Mouse (Mus musculus) urinary bladder, postnatal 36 days (tissue): ENCODE measurements around the gene Mapkbp1.

Experiments
- DNase-seq, 2 experiments: peaks; one replicate each; pipeline ENCODE4 v3.0.0; 2022; ENCODE audit warnings: low spot score in 2 of 2, mixed read lengths in 1 of 2

Mapkbp1 gene

DNA sequence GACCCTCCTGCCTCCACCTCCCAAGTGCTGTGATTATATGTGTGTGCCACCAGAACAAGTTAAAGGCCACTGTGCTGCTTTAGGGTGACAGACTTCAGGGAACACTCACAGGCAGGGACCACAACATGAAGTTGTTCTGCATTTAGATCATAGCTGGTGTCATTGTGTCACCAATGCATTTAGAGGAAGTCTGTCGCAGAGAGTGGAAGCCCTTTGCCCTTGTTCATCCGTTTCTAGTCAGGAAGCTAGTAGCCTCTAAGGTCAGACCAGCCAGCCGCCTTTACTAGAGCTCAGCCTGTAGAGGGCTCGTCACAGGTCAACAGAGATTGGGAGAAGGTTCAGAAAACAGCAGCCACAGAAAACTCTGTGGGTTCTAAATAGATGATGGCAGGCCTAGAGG is 36.2 kb downstream of the Mapkbp1 start:
- no peak for DNase-seq

DNA sequence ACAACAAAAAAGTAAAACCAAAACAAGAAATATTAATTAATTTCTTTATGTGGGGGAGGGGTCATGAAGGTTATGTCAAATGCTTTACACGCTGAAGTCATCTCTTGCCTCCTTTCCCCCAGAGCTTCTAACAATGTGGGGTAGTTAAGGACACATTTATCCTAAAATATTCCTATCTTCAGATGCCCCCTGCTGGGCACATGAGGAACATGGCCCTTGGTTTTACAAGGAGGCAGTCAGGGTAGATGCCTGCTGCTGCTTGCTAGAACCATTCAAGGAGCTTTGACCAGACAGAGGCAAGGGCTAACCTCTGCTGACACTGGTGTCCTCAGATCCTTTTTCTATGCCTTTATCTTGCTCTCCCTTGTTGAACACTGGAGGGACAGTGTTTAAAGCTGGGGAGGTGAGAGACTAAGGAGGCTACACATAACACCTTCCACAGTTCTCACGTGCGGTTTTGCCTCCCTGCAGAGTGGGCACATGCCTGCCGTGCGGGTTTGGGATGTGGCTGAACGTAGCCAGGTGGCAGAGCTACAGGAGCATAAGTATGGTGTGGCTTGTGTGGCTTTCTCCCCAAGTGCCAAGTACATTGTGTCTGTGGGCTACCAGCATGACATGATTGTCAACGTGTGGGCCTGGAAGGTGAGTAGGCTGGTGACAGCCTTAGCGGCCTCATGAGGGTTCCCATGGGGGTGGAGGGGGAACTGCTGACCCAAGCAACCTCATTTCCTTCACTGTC is 39.1 kb downstream of the Mapkbp1 start:
- peak; percentile 29 to 59 for DNase-seq

DNA sequence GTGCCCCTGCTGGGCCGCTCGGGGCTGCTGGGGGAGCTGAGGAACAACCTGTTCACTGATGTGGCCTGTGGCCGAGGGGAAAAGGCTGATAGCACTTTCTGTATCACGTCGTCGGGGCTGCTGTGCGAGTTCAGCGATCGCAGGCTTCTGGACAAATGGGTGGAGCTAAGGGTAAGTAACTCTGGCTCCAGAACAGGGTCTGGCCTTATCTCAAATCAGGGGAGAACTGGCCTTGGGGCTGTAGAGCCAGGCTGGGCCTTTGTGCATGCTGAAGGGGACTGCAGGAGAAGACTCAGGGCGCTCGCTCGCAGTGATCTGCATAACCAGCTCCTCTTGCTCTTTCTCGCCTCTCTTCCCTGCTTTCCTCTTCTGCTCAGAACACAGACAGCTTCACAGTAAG is 40.4 kb downstream of the Mapkbp1 start:
- DNase-seq: no peak

DNA sequence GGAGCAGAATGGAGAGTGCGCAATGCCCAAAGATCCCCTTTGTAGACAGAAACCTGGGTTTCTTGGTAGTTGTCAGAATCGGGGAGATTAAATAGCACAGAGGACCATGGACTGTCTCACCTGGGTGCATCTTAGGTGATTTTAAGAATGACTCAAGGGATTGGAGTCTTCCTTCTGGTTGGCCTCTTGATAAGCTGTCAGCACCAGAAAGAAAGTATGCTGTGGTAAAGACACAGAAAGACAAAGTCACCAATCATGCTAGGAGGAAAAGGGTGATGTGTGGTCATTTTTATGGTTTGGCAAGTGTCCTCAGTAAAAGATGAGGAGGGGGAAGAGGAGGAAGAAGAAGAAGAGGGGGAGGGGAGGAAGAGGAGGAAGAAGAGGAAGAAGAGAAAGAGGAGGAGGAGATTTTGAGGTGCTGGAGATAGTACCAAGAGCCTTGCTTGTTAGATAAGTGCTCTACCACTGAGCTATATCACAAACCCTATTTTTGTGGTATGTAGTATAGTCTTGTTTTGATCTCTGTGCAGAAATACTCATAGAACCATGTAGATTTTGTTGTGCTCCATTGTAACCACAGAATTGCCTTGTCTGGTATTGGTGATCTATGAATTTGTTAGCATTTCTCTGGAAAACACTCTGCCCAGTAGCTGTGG is 41.5 kb downstream of the Mapkbp1 start:
- DNase-seq: no peak

DNA sequence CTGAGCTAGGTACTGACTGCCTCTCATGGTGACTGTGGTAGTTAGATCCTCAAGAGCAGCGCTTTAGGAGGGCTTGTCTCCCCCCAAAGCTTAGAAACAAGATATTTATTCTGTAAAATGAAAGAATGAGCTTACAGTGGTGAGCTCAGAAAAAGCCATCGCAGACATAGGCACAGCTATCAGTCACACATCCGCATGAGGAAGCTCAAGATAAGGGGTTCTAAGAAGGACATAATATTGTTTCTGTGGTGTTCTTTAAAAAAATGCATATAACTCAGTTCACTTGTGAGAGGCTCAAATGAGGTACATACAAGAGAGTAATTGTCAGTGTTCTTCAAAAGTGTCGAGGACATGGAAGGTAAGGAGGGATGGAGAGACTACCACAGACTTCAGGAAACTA is 43.4 kb downstream of the Mapkbp1 start:
- DNase-seq: no peak

DNA sequence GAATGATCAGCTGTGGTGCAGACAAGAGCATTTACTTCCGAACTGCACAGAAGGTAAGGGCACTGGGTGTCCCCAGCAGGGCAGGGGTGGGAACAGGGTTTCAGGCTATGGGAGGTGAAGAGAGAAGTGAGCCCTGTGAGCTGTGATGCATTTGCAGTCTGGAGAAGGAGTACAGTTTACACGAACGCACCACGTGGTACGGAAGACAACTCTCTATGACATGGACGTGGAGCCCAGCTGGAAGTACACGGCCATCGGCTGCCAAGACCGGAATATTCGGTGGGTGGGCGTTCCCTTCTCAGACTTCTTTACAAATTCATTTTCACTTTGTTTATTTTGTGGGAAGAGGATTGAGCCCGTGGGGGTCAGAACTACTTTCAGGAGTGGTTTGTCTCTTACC is 45.1 kb downstream of the Mapkbp1 start:
- no peak for DNase-seq

DNA sequence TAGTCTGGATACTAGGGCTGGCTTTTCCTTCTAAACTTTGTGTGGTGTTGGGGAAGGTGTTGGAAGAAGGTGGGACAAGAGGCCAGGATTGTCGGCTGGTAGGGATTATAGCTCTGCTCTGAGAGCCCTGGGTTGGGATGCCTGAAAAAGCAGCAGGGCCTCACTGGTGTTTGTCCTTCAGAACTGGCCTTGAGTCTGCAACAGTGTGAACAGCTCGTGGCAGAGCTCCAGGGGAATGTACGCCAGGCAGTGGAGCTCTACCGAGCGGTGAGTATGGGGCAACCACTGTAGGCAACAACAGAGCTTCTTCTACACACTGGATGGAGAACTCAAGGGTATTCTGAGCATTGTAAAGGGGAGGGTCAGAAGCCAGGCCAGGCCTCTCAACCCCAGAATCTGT is 51.8 kb downstream of the Mapkbp1 start:
- DNase-seq: peak in 1 of 2 experiments; percentile 38

DNA sequence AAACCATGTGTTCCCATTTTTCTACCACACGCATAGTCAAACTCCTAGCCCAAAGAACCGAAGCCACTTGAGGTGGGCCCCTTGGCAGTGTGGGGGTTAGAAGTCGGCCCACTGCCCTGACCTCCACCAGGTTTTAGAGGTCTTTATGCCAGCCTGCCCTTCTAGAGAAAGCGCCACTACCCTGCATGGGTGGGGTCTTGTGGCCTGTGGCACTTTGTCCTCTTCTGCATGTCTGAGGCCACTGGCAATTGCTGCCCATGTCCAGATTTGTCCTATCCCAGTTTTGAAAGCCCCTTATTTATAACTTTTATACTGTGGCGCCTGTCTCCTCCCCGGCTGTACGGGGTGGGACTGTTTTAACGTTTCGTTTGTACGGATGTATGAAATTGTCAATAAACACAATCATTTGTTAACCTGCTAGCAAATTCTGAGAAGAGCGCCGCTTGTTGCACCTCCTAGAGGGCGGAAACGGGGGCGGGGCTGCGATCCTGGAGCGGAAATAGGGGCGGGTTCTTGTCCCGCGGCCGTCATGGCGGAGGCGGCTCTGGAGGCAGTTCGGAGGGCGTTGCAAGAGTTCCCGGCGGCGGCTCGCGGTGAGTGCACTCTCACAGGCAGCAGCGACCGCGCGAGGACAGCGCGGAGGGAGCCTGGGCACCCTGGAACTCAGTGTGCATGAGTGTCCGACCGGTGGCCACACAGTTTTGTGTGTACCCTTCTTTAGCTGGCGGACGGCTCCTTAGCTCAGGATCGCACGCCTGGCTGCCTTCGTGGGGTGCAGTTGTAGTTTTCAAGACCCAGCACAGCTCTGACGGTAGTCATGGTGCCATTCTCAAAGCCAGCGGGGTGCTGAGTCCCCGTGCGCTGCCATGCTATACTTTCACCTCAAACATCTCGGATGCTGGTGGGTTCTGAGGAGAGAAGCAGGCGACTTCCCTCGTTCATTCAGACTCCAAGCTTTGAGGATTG is 54.8 kb downstream of the Mapkbp1 start, which contains the start of the genes Jmjd7 and Gm28042:
Jmjd7 (plus strand) TSS at position 500 of the 966 bp plus-strand sequence.
Gm28042 (plus strand) TSS at position 510 of the 966 bp plus-strand sequence.
- peak; percentile 90 to 94 for DNase-seq

DNA sequence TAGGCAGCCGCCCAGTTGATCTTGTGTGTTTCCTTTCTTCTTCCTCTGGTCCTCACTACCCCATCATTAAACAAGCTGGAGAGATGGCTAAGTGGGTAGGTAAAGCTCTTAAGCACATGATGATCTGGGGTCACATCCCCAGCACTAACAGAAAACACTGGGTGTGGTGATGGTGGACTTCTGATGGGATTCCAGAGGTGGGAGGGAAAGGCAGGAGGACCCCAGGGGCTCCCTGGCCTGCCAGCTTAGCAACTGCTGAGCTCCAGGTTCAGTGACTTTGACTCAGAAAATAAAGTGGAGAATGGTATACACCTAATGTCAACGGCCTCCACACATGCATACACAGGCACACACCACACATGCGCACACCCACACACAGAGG is 55.4 kb downstream of the Mapkbp1 start:
- DNase-seq: no peak

DNA sequence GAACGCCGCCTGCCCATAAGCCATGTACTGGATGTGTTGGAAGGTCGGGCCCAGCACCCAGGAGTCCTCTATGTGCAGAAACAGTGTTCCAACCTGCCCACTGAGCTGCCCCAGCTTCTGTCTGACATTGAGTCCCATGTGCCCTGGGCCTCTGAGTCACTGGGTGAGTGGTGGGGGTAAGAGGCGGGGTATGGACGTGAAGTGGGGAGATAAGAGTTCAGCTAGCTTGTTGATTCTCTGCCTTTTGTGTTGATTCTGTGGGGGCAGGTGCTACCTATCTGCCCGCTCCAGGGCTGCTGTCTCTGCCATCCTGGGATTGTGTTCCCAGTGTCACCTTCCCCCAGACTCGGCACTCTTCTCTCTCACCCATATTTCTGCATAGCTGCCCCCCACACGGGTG is 57.9 kb downstream of the Mapkbp1 start:
- no peak for DNase-seq

DNA sequence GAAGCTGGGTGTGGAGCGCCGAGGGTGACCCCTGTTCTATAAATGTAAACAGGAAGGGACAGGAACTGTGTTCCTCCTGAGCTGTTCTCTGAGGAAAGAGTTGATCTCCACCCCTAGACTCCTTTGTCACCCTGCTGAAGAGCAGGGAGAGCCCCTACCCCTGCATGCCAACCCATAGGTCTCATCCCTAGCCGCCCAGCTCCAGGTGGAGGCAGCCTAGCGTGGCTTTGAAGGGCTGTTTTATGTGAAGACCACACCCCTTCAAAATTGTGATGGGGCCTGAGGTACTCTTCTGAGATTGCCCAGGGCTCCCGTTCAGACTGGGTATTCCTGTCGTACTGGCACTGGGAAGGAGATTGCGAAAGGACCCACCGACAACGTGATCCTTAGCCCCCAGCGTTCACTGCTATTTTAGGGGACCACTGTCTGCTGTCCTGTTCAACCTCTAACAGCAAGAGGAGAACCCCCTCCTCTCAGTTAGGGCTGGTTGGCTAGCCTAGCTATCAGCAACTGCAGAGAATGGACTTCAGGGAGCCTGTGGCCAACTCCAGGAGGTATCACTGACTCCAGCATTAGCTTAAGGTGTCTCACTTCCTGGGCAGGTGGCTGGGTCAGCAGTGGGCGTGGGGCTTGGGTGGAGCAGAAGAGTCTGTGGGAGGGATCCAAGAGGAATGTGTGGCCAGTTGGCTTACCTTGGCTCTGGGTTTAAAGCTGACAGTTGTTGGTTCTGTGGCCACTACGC is 60.4 kb downstream of the Mapkbp1 start, which contains the start of gene Pla2g4b:
Pla2g4b (plus strand) TSS at position 692 of the 742 bp plus-strand sequence.
- DNase-seq: no peak

DNA sequence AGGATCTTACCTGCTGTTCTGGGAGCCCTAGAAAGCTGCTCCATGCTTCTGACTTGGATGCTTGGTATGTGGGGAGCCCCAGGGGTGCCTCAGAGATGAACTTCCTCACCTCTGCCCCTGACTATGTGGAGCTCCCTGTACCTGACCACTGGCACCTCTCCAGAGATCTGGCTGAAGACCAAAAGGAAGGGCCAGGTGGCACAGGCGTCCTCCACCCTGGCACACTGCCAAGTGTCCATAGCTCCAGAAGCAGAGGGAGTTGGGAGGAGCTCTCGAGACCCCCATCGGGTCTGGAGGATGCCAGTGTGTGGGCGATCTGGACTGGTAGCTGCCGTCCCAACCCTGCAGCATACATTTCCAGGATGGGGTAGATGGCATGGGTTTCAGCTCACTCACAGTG is 61.2 kb downstream of the Mapkbp1 start:
- DNase-seq: no peak

DNA sequence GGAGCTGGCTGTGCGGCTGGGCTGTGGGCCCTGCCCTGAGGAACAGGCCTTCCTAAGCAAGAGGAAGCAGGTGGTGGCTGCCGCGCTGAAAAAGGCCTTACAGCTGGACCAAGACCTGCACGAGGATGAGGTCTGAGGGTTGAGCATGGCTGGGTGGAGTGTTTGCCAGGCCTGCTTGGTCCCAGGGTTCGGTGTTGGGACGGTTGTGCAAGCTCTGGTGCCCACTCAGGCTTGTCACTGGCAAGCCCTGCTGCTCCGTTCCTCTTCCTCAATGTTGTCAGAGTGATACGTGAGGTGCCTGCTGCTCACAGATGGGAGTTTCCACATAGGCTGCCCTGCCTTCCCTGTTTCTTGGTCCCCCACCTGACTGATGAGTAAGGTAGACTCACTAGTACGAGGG is 65.2 kb downstream of the Mapkbp1 start:
- no peak for DNase-seq

DNA sequence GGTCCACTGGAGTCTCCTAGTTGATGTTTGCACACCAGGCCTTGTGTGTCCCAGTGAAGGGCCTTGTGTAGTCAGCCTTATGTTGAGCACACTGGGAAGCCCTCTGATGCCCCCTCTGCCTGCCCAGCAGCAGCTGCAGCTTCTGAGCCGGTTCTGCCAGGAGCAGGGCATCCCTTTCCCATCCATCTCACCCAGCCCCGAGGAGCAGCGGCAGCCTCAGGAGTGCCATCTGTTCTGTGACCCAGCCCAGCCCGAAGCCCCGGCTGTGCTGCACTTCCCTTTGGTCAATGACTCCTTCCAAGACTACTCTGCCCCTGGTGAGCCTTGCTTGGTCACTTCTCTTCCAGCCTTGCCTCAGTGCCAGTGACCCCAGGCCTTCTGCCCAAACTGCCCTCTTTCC is 68.5 kb downstream of the Mapkbp1 start:
- no peak for DNase-seq

DNA sequence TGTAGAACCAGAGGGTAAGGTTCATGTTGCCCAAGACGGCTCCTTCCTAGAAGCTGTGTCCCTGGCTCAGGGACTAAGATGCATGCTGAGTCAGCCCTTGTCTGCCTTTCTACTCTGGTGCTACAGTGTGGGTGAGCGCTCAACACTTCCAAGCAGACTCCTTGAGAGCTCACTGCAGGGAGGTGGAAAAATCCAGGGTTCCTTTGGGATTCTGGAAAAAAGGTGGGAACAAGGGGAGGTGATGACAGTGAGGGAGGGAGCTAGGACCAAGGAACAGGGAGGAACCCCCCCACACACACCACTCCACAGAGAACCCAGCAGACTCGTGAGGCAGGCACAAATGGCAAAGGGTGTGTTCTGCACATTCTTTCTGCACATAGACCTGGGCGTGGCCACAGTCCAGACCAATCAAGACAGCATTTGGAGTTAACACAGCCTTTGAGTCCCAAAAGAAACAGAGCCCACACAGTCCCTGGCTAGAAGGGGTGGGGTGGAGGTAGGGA is 71.7 kb downstream of the Mapkbp1 start:
- peak in 1 of 2 experiments; percentile 26 for DNase-seq

DNA sequence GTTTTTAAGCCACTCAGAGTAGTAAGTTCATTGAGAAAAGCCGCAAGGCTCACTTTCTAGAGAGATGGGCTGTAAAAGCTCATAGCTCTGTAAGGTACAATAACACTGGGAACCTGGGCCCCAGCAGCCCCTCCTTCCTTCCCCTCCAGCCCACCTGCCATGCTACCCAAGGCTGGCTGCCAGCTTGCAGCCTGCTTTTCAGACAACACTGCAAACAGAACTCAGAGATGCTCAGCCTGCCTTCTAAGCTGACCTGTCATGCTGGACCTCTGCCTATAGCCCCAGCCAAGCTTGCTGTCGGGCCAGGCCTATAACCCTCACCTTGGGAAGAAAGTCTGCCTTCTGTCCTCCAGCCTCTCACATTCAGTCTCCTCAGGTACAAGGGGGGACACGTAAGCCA is 72.2 kb downstream of the Mapkbp1 start:
- DNase-seq: no peak

DNA sequence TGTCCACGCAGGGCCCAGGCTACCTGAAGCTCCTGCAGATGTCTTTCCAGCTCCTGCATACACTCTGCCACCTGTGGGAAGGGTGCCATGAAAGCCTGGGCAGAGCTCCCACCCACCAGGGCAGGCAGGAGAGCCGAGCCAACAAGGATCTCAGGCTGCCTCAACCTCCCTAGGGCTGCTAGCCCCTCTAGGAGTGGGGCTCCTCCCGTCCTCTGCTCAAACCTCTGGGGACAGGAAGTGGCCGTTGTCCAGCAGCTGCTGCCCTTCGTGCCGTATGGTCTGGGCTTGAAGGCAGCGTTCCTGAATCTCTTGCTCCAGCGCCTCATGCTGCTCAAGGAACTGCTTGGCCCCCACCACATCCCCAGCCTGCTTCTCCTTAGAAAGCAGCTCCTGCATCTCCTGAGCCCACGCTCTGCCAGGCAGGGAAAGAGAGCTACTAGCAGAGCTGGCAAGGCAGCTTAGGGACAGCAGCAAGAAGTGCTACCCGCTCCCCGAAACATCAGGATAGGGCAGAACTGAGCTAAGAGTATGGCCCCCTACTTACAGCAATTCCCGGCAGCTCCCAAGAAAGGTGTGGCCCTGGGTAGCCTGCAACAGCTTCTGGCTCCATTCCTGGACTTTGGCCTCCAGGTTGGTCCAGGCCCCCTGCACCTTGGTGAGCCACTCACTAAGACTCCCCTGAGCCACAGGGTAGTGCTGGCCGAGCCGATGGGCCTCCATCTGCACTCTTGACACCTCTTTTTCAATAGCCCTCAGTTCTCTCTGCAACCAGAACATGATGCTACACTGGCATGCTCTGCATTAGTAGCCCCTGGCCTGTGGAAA is 74.2 kb downstream of the Mapkbp1 start:
- no peak for DNase-seq

DNA sequence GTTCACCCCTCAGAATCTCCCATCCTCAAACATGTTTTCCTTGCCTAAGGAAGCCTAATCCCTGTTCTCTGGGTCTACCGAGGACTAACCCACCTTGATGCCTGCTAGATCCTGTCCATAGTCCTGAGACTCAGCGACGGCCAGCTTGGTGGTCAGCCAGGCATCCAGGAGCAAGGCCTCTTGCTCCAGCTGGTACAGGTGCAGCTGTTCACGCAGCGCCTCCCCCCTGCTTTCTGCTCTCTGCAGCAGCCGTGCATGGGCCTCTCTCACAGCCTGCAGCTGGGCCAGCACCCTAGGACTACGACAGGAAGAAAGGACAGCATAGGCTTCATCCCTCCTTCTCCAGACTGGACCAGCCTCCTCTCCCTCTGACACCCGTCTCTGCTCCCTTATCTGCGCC is 75.7 kb downstream of the Mapkbp1 start:
- DNase-seq: no peak

DNA sequence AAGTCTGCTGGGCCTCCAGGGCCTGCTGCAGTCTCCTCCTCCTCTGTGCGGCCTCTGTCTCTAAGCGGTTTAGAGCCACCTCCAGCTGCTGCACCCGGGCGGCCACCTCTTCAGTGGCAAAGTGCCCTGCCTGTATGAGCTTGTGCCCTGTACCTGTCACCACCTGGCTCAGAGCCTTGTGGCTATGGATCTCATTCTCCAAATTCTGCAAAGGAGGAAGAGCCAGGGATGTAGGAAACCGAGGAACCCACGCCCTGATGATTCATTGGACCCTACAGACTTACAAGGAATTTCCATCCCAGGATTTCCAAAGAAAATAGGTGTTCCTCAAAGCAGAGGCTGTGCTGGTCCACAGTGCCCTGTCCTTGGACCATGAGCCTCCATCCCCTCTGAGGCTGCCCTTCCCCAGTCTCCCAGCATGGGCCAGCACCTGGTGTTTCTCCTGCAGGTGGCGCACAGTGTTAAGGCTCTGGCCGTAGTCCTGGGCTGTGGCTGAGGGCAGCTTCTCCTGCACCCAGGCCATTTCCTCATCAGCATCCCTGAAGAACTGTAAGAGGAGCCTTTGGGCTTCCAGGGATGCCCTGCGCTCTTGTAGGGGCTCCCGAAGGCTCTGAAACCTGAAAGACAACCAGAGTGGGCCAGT is 77.3 kb downstream of the Mapkbp1 start:
- DNase-seq: peak; percentile 46 to 70

DNA sequence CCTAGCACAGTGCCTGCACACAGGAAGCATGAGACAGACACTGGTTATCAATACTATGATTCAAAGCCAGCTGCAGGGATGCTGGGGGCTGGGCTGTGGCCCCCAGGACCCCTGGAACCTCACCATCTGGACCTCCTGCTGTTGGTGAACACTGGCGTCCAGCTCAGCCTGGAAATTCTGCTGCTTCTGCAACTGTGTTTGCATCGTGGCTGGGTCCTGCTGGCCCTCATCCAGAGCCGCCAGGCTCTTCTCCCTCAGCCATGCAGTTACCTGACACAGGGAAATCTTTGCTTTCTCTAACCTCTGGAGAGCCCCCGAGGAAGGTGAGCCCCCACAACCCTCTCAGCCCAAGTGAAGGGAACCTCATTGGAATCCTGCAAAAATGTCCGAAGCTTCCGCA is 78.9 kb downstream of the Mapkbp1 start:
- no peak for DNase-seq
